Mouse (Mus musculus) forebrain, embryonic 13.5 days (tissue): ENCODE measurements around the gene Jhy. TPM values are rescaled to one million over a fixed set of nuclear protein-coding genes. Genes with fewer than 3 reads are reported as not detected.

Source experiments
- ATAC-seq: fragments of 200-750 bp; cut with Nextera tagmentation; 2 replicates; pipeline ENCODE4 v1.8.0; 2017
- H3K27ac ChIP-seq: fragments of 300-500 bp; sonication (generic); 2 replicates; pipeline ENCODE4 v1.5.1; 2015; ENCODE audit warnings: inconsistent platforms, mild to moderate bottlenecking, moderate library complexity
- H3K27me3 ChIP-seq: fragments of 300-500 bp; sonication (generic); 2 replicates; pipeline ENCODE4 v1.6.1; 2015; ENCODE audit warnings: mild to moderate bottlenecking, inconsistent platforms
- H3K36me3 ChIP-seq: fragments of 300-500 bp; sonication (generic); 2 replicates; pipeline ENCODE4 v1.6.1; 2015; ENCODE audit warnings: mild to moderate bottlenecking, inconsistent platforms; ENCODE audit not compliant: poor library complexity, severe bottlenecking
- H3K4me1 ChIP-seq: fragments of 300-500 bp; sonication (generic); 2 replicates; pipeline ENCODE4 v1.6.1; 2015; ENCODE audit warnings: inconsistent platforms
- H3K4me2 ChIP-seq: fragments of 300-500 bp; sonication (generic); 2 replicates; pipeline ENCODE4 v1.6.1; 2015; ENCODE audit warnings: inconsistent platforms, mild to moderate bottlenecking, moderate library complexity
- H3K4me3 ChIP-seq: fragments of 300-500 bp; sonication (generic); 2 replicates; pipeline ENCODE4 v1.5.1; 2015; ENCODE audit warnings: mild to moderate bottlenecking, inconsistent platforms
- H3K9ac ChIP-seq: fragments of 300-500 bp; sonication (generic); 2 replicates; pipeline ENCODE4 v1.6.1; 2015; ENCODE audit warnings: mild to moderate bottlenecking, inconsistent platforms
- H3K9me3 ChIP-seq: fragments of 300-500 bp; sonication (generic); replicated peaks from 2 replicates; pipeline ENCODE4 v1.6.1; 2016; ENCODE audit warnings: inconsistent platforms
- WGBS: fragments of 180-500 bp; shearing (Covaris S2); methylation state at CpG from one replicate; pipeline ENCODE4 v1.1.7; 2015; 5-methylcytosine and 5-hydroxymethylcytosine counted together
- polyA plus RNA-seq: library from polyadenylated mRNA; unstranded; fragments of >200 nt; fragmentation: Nextera tagmentation; extraction: Ambion mirVana; gene quantifications from 2 replicates; pipeline ENCODE4 v1.2.1, GENCODE M21; 2015

Jhy gene
- polyA plus RNA-seq, 1 experiment from 2014 or later = 0.57 TPM

GRCm38 (mm10) chr9:40875431-40875830, 88.5 kb downstream of the Jhy start:
- Histone ChIP-seq H3K4me3 (no peak overlapping the region), H3K4me2 (no peak overlapping the region), H3K9me3 (no peaks in the 10 kb centered on the region), H3K9ac (no peak overlapping the region), H3K27me3 (peaks cover 96% of the 10 kb centered on the region), H3K36me3 (no peaks in the 10 kb centered on the region), H3K4me1 (peaks cover 22% of the 10 kb centered on the region), H3K27ac (no peak overlapping the region)
- ATAC-seq = no peak
- WGBS = under 1% methylated on average over 17 of the region's 17 CpGs

- Histone ChIP-seq H3K4me1 (peaks cover 22% of the 10 kb centered on the region), H3K9me3 (no peaks in the 10 kb centered on the region), H3K4me3 (no peak overlapping the region), H3K27me3 (peaks cover 96% of the 10 kb centered on the region), H3K4me2 (no peak overlapping the region), H3K9ac (no peak overlapping the region), H3K27ac (no peak overlapping the region), H3K36me3 (no peaks in the 10 kb centered on the region)
- 4% methylated on average over 4 of the region's 4 CpGs for WGBS
- no peak for ATAC-seq
Observed at GRCm38 (mm10) chr9:40874961-40875360, 89.0 kb downstream of the Jhy start.

GRCm38 (mm10) chr9:40873556-40874470, 90.1 kb downstream of the Jhy start, which contains the start of gene Bsx:
TSS of gene Bsx (plus strand) at chr9:40874127.
- Histone ChIP-seq H3K9ac (no peak within 1 kb of the TSS), H3K4me3 (peak within 1 kb of the TSS; percentile 11; the same call in 1 of the 2 replicates), H3K9me3 (no peaks in the 10 kb centered on the region), H3K27me3 (peaks cover 96% of the 10 kb centered on the region), H3K4me2 (peak within 1 kb of the TSS; percentile 22), H3K4me1 (peaks cover 22% of the 10 kb centered on the region), H3K27ac (no peak within 1 kb of the TSS), H3K36me3 (no peaks in the 10 kb centered on the region)
- peak; percentile 80 for ATAC-seq
- 2% methylated on average over 32 of the region's 32 CpGs for WGBS

- no peaks in the 10 kb centered on the region for H3K36me3 ChIP-seq
- H3K4me2 ChIP-seq = no peak overlapping the region; the same call in 1 of the 2 replicates
- no peak overlapping the region for H3K9ac ChIP-seq
- peak overlapping the region; percentile 13; the same call in 1 of the 2 replicates for H3K4me3 ChIP-seq
- no peaks in the 10 kb centered on the region for H3K9me3 ChIP-seq
- WGBS = 3% methylated on average over 8 of the region's 8 CpGs
- no peak overlapping the region for H3K27ac ChIP-seq
- H3K27me3 ChIP-seq = peaks cover 91% of the 10 kb centered on the region
- no peak for ATAC-seq
- H3K4me1 ChIP-seq = peaks cover 9% of the 10 kb centered on the region
Observed at GRCm38 (mm10) chr9:40872156-40872478, 91.8 kb downstream of the Jhy start.

- Histone ChIP-seq H3K27ac (no peak overlapping the region), H3K9me3 (no peaks in the 10 kb centered on the region), H3K27me3 (peaks cover 88% of the 10 kb centered on the region), H3K4me2 (peak overlapping the region; percentile 39), H3K4me1 (peaks cover 9% of the 10 kb centered on the region), H3K4me3 (peak overlapping the region; percentile 13; the same call in 1 of the 2 replicates), H3K9ac (no peak overlapping the region), H3K36me3 (no peaks in the 10 kb centered on the region)
- WGBS = under 1% methylated on average over 34 of the region's 34 CpGs
- no peak for ATAC-seq
Observed at GRCm38 (mm10) chr9:40871369-40872155, 92.4 kb downstream of the Jhy start.

GRCm38 (mm10) chr9:40870331-40870730, 93.6 kb downstream of the Jhy start:
- no peaks in the 10 kb centered on the region for H3K36me3 ChIP-seq
- no peaks in the 10 kb centered on the region for H3K9me3 ChIP-seq
- H3K27ac ChIP-seq = no peak overlapping the region
- no peak overlapping the region for H3K4me3 ChIP-seq
- H3K27me3 ChIP-seq = peaks cover 80% of the 10 kb centered on the region
- no peak overlapping the region for H3K9ac ChIP-seq
- no peak overlapping the region for H3K4me2 ChIP-seq
- WGBS = 85% methylated on average over 5 of the region's 5 CpGs
- no peak for ATAC-seq
- peaks cover 9% of the 10 kb centered on the region for H3K4me1 ChIP-seq

GRCm38 (mm10) chr9:40859196-40859595, 104.7 kb downstream of the Jhy start:
- peak overlapping the region; percentile 34; the same call in 1 of the 2 replicates for H3K9ac ChIP-seq
- ATAC-seq = peak; percentile 36; the same call in 1 of the 2 replicates
- peaks cover 12% of the 10 kb centered on the region for H3K4me1 ChIP-seq
- H3K27me3 ChIP-seq = peaks cover 94% of the 10 kb centered on the region
- H3K4me2 ChIP-seq = peak overlapping the region; percentile 60
- no peaks in the 10 kb centered on the region for H3K36me3 ChIP-seq
- no peaks in the 10 kb centered on the region for H3K9me3 ChIP-seq
- peak overlapping the region; percentile 33 for H3K4me3 ChIP-seq
- H3K27ac ChIP-seq = no peak overlapping the region
- WGBS = 2% methylated on average over 9 of the region's 9 CpGs

GRCm38 (mm10) chr9:40858461-40859160, 105.3 kb downstream of the Jhy start:
- Histone ChIP-seq H3K9ac (0 out of 2 replicates have a peak overlapping the region, but pooled peaks have one; percentile 37), H3K4me3 (peak overlapping the region; percentile 33), H3K4me1 (peaks cover 12% of the 10 kb centered on the region), H3K9me3 (no peaks in the 10 kb centered on the region), H3K27ac (no peak overlapping the region), H3K36me3 (no peaks in the 10 kb centered on the region), H3K27me3 (peaks cover 94% of the 10 kb centered on the region), H3K4me2 (peak overlapping the region; percentile 60)
- 2% methylated on average over 21 of the region's 21 CpGs for WGBS
- ATAC-seq = peak; percentile 55; the same call in 1 of the 2 replicates

- WGBS = 19% methylated on average over 2 of the region's 2 CpGs
- H3K9ac ChIP-seq = no peak overlapping the region
Observed at GRCm38 (mm10) chr9:40851515-40851914, 112.4 kb downstream of the Jhy start.

More at GRCm38 (mm10) chr9:40851515-40851914, 112.4 kb downstream of the Jhy start:
- ATAC-seq = no peak
- no peaks in the 10 kb centered on the region for H3K9me3 ChIP-seq
- H3K4me2 ChIP-seq = no peak overlapping the region
- peaks cover 49% of the 10 kb centered on the region for H3K27me3 ChIP-seq
- H3K4me3 ChIP-seq = no peak overlapping the region
- H3K36me3 ChIP-seq = no peaks in the 10 kb centered on the region
- H3K4me1 ChIP-seq = 0 out of 2 replicates have a peak, but pooled peaks cover 7% of the 10 kb centered on the region
- no peak overlapping the region for H3K27ac ChIP-seq
